Mouse (Mus musculus) heart, embryonic 16.5 days (tissue): ENCODE measurements around the gene Rpusd2. TPM values are rescaled to one million over a fixed set of nuclear protein-coding genes. Genes with fewer than 3 reads are reported as not detected.

Source experiments
- ATAC-seq: fragments of 200-750 bp; cut with Nextera tagmentation; replicated peaks from 2 replicates; pipeline ENCODE4 v1.8.0; 2017; ENCODE audit warnings: moderate number of reproducible peaks; ENCODE audit not compliant: insufficient read depth, low FRiP score; ENCODE audit errors: extremely low read depth
- H3K27ac ChIP-seq: fragments of 300-500 bp; sonication (generic); 2 replicates; pipeline ENCODE4 v1.5.1; 2014; ENCODE audit warnings: mild to moderate bottlenecking, low read length, control low read depth, moderate library complexity
- H3K27me3 ChIP-seq: fragments of 300-500 bp; sonication (generic); 2 replicates; pipeline ENCODE4 v1.6.1; 2014; ENCODE audit warnings: low read length, mixed read lengths; ENCODE audit not compliant: control insufficient read depth, insufficient read depth
- H3K36me3 ChIP-seq: fragments of 300-500 bp; sonication (generic); 2 replicates; pipeline ENCODE4 v1.6.1; 2014; ENCODE audit not compliant: control insufficient read depth, insufficient read depth
- H3K4me1 ChIP-seq: fragments of 300-500 bp; sonication (generic); 2 replicates; pipeline ENCODE4 v1.6.1; 2014; ENCODE audit warnings: low read length, mixed read lengths; ENCODE audit not compliant: control insufficient read depth, insufficient read depth
- H3K4me2 ChIP-seq: fragments of 300-500 bp; sonication (generic); 2 replicates; pipeline ENCODE4 v1.6.1; 2014; ENCODE audit warnings: low read depth, mild to moderate bottlenecking, control low read depth, low read length
- H3K4me3 ChIP-seq: fragments of 300-500 bp; sonication (generic); 2 replicates; pipeline ENCODE4 v1.5.1; 2014; ENCODE audit warnings: mild to moderate bottlenecking, control low read depth, low read length
- H3K9ac ChIP-seq: fragments of 300-500 bp; sonication (generic); 2 replicates; pipeline ENCODE4 v1.6.1; 2014; ENCODE audit warnings: low read length, control low read depth
- H3K9me3 ChIP-seq: fragments of 300-500 bp; sonication (generic); replicated peaks from 2 replicates; pipeline ENCODE4 v1.6.1; 2016; ENCODE audit warnings: low read length; ENCODE audit not compliant: control insufficient read depth
- WGBS: fragments of 180-500 bp; shearing (Covaris S2); extraction: QIAGEN DNeasy Blood & Tissue Kit; methylation state at CpG from one replicate; pipeline ENCODE4 v1.1.7; 2014; 5-methylcytosine and 5-hydroxymethylcytosine counted together
- polyA plus RNA-seq: library from polyadenylated mRNA; unstranded; fragments of >200 nt; fragmentation: Nextera tagmentation; extraction: Ambion mirVana; gene quantifications from 2 replicates; pipeline ENCODE4 v1.2.1, GENCODE M21; 2015

The Rpusd2 gene
- polyA plus RNA-seq, 1 experiment from 2014 or later: 5.3 TPM

- Histone ChIP-seq H3K27ac (peak within 1 kb of the TSS; percentile 87), H3K9me3 (no peaks in the 10 kb centered on the region), H3K4me3 (peak within 1 kb of the TSS; percentile 97), H3K27me3 (no peaks in the 10 kb centered on the region), H3K4me2 (peak within 1 kb of the TSS; percentile 69), H3K9ac (peak within 1 kb of the TSS; percentile 85), H3K4me1 (peaks cover 11% of the 10 kb centered on the region), H3K36me3 (no peaks in the 10 kb centered on the region)
- ATAC-seq: peak; percentile 97
- WGBS: under 1% methylated on average over 77 of the region's 77 CpGs
Observed at GRCm38 (mm10) chr2:119046649-119047611, 12.3 kb downstream of the Rpusd2 start, which contains the start of gene Knl1. Gene Knl1 (plus strand): TSS chr2:119047119.

GRCm38 (mm10) chr2:119047849-119048248 lies 13.3 kb downstream of the Rpusd2 start:
- no peak overlapping the region for H3K27ac ChIP-seq
- WGBS: 17% methylated on average over 4 of the region's 4 CpGs
- H3K9me3 ChIP-seq: no peaks in the 10 kb centered on the region
- peak overlapping the region; percentile 85 for H3K9ac ChIP-seq
- peak overlapping the region; percentile 97 for H3K4me3 ChIP-seq
- no peak for ATAC-seq
- peak overlapping the region; percentile 69 for H3K4me2 ChIP-seq
- no peaks in the 10 kb centered on the region for H3K27me3 ChIP-seq
- H3K4me1 ChIP-seq: peaks cover 11% of the 10 kb centered on the region
- H3K36me3 ChIP-seq: no peaks in the 10 kb centered on the region

- H3K4me2 ChIP-seq: no peak overlapping the region
- WGBS: 87% methylated on average over 4 of the region's 4 CpGs
- no peak for ATAC-seq
Observed at GRCm38 (mm10) chr2:119050132-119050650, 15.6 kb downstream of the Rpusd2 start.

GRCm38 (mm10) chr2:119060139-119060538 lies 25.5 kb downstream of the Rpusd2 start:
- 94% methylated on average over 2 of the region's 2 CpGs for WGBS
- H3K27me3 ChIP-seq: no peaks in the 10 kb centered on the region

More at GRCm38 (mm10) chr2:119050132-119050650, 15.6 kb downstream of the Rpusd2 start:
- H3K4me3 ChIP-seq: no peak overlapping the region
- H3K9me3 ChIP-seq: no peaks in the 10 kb centered on the region
- H3K27me3 ChIP-seq: no peaks in the 10 kb centered on the region
- no peak overlapping the region for H3K9ac ChIP-seq
- H3K4me1 ChIP-seq: peaks cover 11% of the 10 kb centered on the region
- H3K27ac ChIP-seq: no peak overlapping the region
- no peaks in the 10 kb centered on the region for H3K36me3 ChIP-seq

GRCm38 (mm10) chr2:119072397-119072796 lies 37.8 kb downstream of the Rpusd2 start:
- Histone ChIP-seq H3K4me2 (no peak overlapping the region), H3K9ac (no peak overlapping the region), H3K27me3 (no peaks in the 10 kb centered on the region), H3K4me1 (no peaks in the 10 kb centered on the region), H3K36me3 (peaks cover 19% of the 10 kb centered on the region), H3K4me3 (no peak overlapping the region), H3K9me3 (no peaks in the 10 kb centered on the region), H3K27ac (no peak overlapping the region)
- WGBS: 88% methylated on average over 4 of the region's 4 CpGs
- ATAC-seq: no peak

More at GRCm38 (mm10) chr2:119060139-119060538, 25.5 kb downstream of the Rpusd2 start:
- no peak overlapping the region for H3K9ac ChIP-seq
- no peak overlapping the region for H3K27ac ChIP-seq
- peaks cover 11% of the 10 kb centered on the region; the same call in 1 of the 2 replicates for H3K36me3 ChIP-seq
- H3K4me1 ChIP-seq: no peaks in the 10 kb centered on the region
- ATAC-seq: no peak
- no peak overlapping the region for H3K4me2 ChIP-seq
- no peak overlapping the region for H3K4me3 ChIP-seq
- H3K9me3 ChIP-seq: no peaks in the 10 kb centered on the region

- H3K36me3 ChIP-seq: peaks cover 23% of the 10 kb centered on the region
Observed at GRCm38 (mm10) chr2:119086156-119086555, 51.6 kb downstream of the Rpusd2 start.

More at GRCm38 (mm10) chr2:119086156-119086555, 51.6 kb downstream of the Rpusd2 start:
- Histone ChIP-seq H3K27me3 (no peaks in the 10 kb centered on the region), H3K4me3 (no peak overlapping the region), H3K9me3 (no peaks in the 10 kb centered on the region), H3K4me2 (no peak overlapping the region), H3K9ac (no peak overlapping the region), H3K27ac (no peak overlapping the region), H3K4me1 (no peaks in the 10 kb centered on the region)
- WGBS: 88% methylated on average over 2 of the region's 2 CpGs
- no peak for ATAC-seq

Other genes starting within 250 kb of the Rpusd2 start
- gene Knstrn, start 220.8 kb upstream of the Rpusd2 start, polyA plus RNA-seq: 90.7 and 94.0 TPM in 2 replicates
- 97.4 and 107 TPM in 2 replicates for gene Ivd, start 172.8 kb upstream of the Rpusd2 start, polyA plus RNA-seq
- 3.7 and 4.1 TPM in 2 replicates for gene Bahd1, start 134.4 kb upstream of the Rpusd2 start, polyA plus RNA-seq
- gene Chst14, start 108.3 kb upstream of the Rpusd2 start, polyA plus RNA-seq: 17.1 and 18.0 TPM in 2 replicates
- 18.6 and 19.6 TPM in 2 replicates for gene Ccdc32, start 5.4 kb upstream of the Rpusd2 start, polyA plus RNA-seq
- gene Knl1, start 12.3 kb downstream of the Rpusd2 start, polyA plus RNA-seq: 34.2 and 39.5 TPM in 2 replicates
- 26.5 and 34.6 TPM in 2 replicates for gene Rad51, start 78.0 kb downstream of the Rpusd2 start, polyA plus RNA-seq
- 27.0 and 28.4 TPM in 2 replicates for gene Rmdn3, start 122.2 kb downstream of the Rpusd2 start, polyA plus RNA-seq
- gene Gchfr, start 133.0 kb downstream of the Rpusd2 start, polyA plus RNA-seq: 5.5 and 6.9 TPM in 2 replicates
- gene Gm14137, start 139.7 kb downstream of the Rpusd2 start, polyA plus RNA-seq: 0.35 and 0.46 TPM in 2 replicates
- 36.8 and 37.9 TPM in 2 replicates for gene Zfyve19, start 173.8 kb downstream of the Rpusd2 start, polyA plus RNA-seq
- gene Dnajc17, start 174.0 kb downstream of the Rpusd2 start, polyA plus RNA-seq: 10.5 and 11.2 TPM in 2 replicates
- 0.18 and 0.26 TPM in 2 replicates for gene Ppp1r14d, start 195.1 kb downstream of the Rpusd2 start, polyA plus RNA-seq
- 3.7 and 5.1 TPM in 2 replicates for gene Spint1, start 202.6 kb downstream of the Rpusd2 start, polyA plus RNA-seq
- 1.0 and 1.3 TPM in 2 replicates for gene Rhov, start 236.5 kb downstream of the Rpusd2 start, polyA plus RNA-seq